Mouse (Mus musculus) adrenal gland, adult 8-10 months (tissue): ENCODE data around the gene Fndc3a. TPM values are rescaled to one million over a fixed set of nuclear protein-coding genes. Genes with fewer than 3 reads are reported as not detected.

ENCODE experiments used
- DNase-seq: peaks from one replicate; pipeline ENCODE4 v3.0.0; 2022
- total RNA-seq, 4 experiments: library from RNA; stranded (reverse); gene quantifications; 2 replicates each; pipeline ENCODE4 v1.2.4; 2022

Gene Fndc3a
- total RNA-seq, 4 experiments from 2014 or later = 72.4 to 87.8 (median 80.5) TPM

GRCm38 (mm10) chr14:72670987-72671386 is 38.8 kb downstream of the Fndc3a start:
- DNase-seq = no peak

GRCm38 (mm10) chr14:72649268-72649667 is 60.5 kb downstream of the Fndc3a start:
- no peak for DNase-seq

- DNase-seq = no peak
Observed at GRCm38 (mm10) chr14:72645512-72645911, 64.3 kb downstream of the Fndc3a start.

GRCm38 (mm10) chr14:72644620-72645019 is 65.2 kb downstream of the Fndc3a start:
- DNase-seq = no peak

GRCm38 (mm10) chr14:72638507-72638906 is 71.3 kb downstream of the Fndc3a start:
- DNase-seq = no peak

GRCm38 (mm10) chr14:72633571-72633970 is 76.2 kb downstream of the Fndc3a start:
- DNase-seq = no peak

GRCm38 (mm10) chr14:72625411-72625810 is 84.4 kb downstream of the Fndc3a start:
- no peak for DNase-seq

GRCm38 (mm10) chr14:72604077-72604476 is 105.7 kb downstream of the Fndc3a start:
- no peak for DNase-seq

- no peak for DNase-seq
Observed at GRCm38 (mm10) chr14:72603194-72603521, 106.6 kb downstream of the Fndc3a start.

GRCm38 (mm10) chr14:72602521-72603193 is 107.1 kb downstream of the Fndc3a start:
- DNase-seq = peak; percentile 85

GRCm38 (mm10) chr14:72601381-72602305 is 108.2 kb downstream of the Fndc3a start:
- no peak for DNase-seq

- no peak for DNase-seq
Observed at GRCm38 (mm10) chr14:72600375-72600774, 109.4 kb downstream of the Fndc3a start.

GRCm38 (mm10) chr14:72598976-72599740 is 110.6 kb downstream of the Fndc3a start:
- no peak for DNase-seq

- no peak for DNase-seq
Observed at GRCm38 (mm10) chr14:72594191-72594590, 115.6 kb downstream of the Fndc3a start.

- no peak for DNase-seq
Observed at GRCm38 (mm10) chr14:72589415-72589814, 120.4 kb downstream of the Fndc3a start.

- DNase-seq = no peak
Observed at GRCm38 (mm10) chr14:72582979-72583378, 126.8 kb downstream of the Fndc3a start.

- DNase-seq = no peak
Observed at GRCm38 (mm10) chr14:72580991-72581390, 128.8 kb downstream of the Fndc3a start.

GRCm38 (mm10) chr14:72576283-72576682 is 133.5 kb downstream of the Fndc3a start:
- no peak for DNase-seq

- no peak for DNase-seq
Observed at GRCm38 (mm10) chr14:72563941-72564340, 145.9 kb downstream of the Fndc3a start.

- DNase-seq = no peak
Observed at GRCm38 (mm10) chr14:72558795-72559194, 151.0 kb downstream of the Fndc3a start.

GRCm38 (mm10) chr14:72555846-72556245 is 154.0 kb downstream of the Fndc3a start:
- no peak for DNase-seq

- no peak for DNase-seq
Observed at GRCm38 (mm10) chr14:72536392-72537017, 173.3 kb downstream of the Fndc3a start.
